Mouse (Mus musculus) C2C12 (cell line): ENCODE measurements around the gene 3110001I22Rik. TPM values are rescaled to one million over a fixed set of nuclear protein-coding genes. Genes with fewer than 3 reads are reported as not detected.
A peak's percentile ranks its signal among the peaks of the same experiment; 100 is the strongest.
"Not testable (repeated sequence)": the region's sequence is repeated elsewhere in the genome, so short reads cannot be mapped to it uniquely, and the experiment has no call there.

Experiments
- H3K27me3 ChIP-seq: one replicate; pipeline ENCODE4 v1.6.1; 2011; ENCODE audit not compliant: control insufficient read depth, insufficient read depth, insufficient read length
- H3K36me3 ChIP-seq: one replicate; pipeline ENCODE4 v1.6.1; 2011; ENCODE audit not compliant: control insufficient read depth, insufficient read depth
- H3K4me3 ChIP-seq: one replicate; pipeline ENCODE4 v1.5.1; 2011; ENCODE audit warnings: mild to moderate bottlenecking, control low read depth; ENCODE audit not compliant: poor library complexity, insufficient read depth, severe bottlenecking
- H3K79me2 ChIP-seq: one replicate; pipeline ENCODE4 v1.6.1; 2011; ENCODE audit not compliant: control insufficient read depth, insufficient read depth
- H3K79me3 ChIP-seq: one replicate; pipeline ENCODE4 v1.6.1; 2011; ENCODE audit warnings: low read depth, control low read depth
- H3ac ChIP-seq: one replicate; pipeline ENCODE3; 2011; ENCODE audit warnings: low read depth; ENCODE audit not compliant: control insufficient read depth, insufficient read length
- CEBPB ChIP-seq: IDR thresholded peaks from one replicate; pipeline ENCODE4 v1.6.1; 2011; ENCODE audit warnings: low read depth, mild to moderate bottlenecking, control low read depth, moderate library complexity
- CTCF ChIP-seq: IDR thresholded peaks from one replicate; pipeline ENCODE4 v1.5.1; 2011; ENCODE audit not compliant: control insufficient read depth, insufficient read depth, insufficient read length
- FOSL1 ChIP-seq: IDR thresholded peaks from one replicate; pipeline ENCODE4 v1.8.0; 2011; ENCODE audit warnings: mild to moderate bottlenecking, low read length; ENCODE audit not compliant: poor library complexity, insufficient read depth, severe bottlenecking
- MAX ChIP-seq: IDR thresholded peaks from one replicate; pipeline ENCODE4 v1.6.1; 2011; ENCODE audit warnings: mild to moderate bottlenecking, control low read depth
- MYOD1 ChIP-seq: IDR thresholded peaks from one replicate; pipeline ENCODE4 v1.6.1; 2011; ENCODE audit warnings: low read depth; ENCODE audit not compliant: control insufficient read depth, insufficient read length
- MYOG ChIP-seq: IDR thresholded peaks from one replicate; pipeline ENCODE4 v1.6.1; 2011; ENCODE audit not compliant: control insufficient read depth, insufficient read length; ENCODE audit errors: extremely low read depth
- USF1 ChIP-seq: IDR thresholded peaks from one replicate; pipeline ENCODE4 v1.6.1; 2011; ENCODE audit warnings: low read depth, mild to moderate bottlenecking, control low read depth, moderate library complexity
- long read RNA-seq, 2 experiments: library from polyadenylated mRNA; unstranded; transcript quantifications; one replicate each; pipeline ENCODE4 v2.0.0; 2019 to 2020
- polyA plus RNA-seq: library from polyadenylated mRNA; unstranded; fragments of >200 nt; fragmentation: generic; extraction: Trizol; gene quantifications from one replicate; pipeline ENCODE4 v1.2.1, GENCODE M21; 2012; ENCODE audit warnings: missing spikeins

Gene 3110001I22Rik
- 2.0 TPM for polyA plus RNA-seq
- long read RNA-seq, experiment 1, partial matches to known transcripts, result 0 of 2 reads
- long read RNA-seq, experiment 1, other reads (novel, unspliced or antisense), result 1 of 2 reads
- long read RNA-seq, experiment 2, transcript 3110001I22Rik-203 (2 exons, 1,705 nt), result major isoform, 7 of 9 reads
- long read RNA-seq, experiment 2, partial matches to known transcripts, result 0 of 9 reads
- long read RNA-seq, experiment 2, other reads (novel, unspliced or antisense), result 2 of 9 reads

- Histone ChIP-seq H3ac (peak within 1 kb of the TSS; percentile 78), H3K79me2 (peaks cover 19% of the 10 kb centered on the region), H3K4me3 (peak within 1 kb of the TSS; percentile 93), H3K27me3 (no peaks in the 10 kb centered on the region), H3K36me3 (peaks cover 9% of the 10 kb centered on the region), H3K79me3 (peaks cover 13% of the 10 kb centered on the region)
- TF ChIP-seq MYOG (no peak), MYOD1 (no peak), MAX (no peak), FOSL1 (no peak), CTCF (no peak), USF1 (no peak), CEBPB (no peak)
These were observed at the start of gene 3110001I22Rik, which contains the start of gene Bfar for GRCm38 (mm10) chr16:13671685-13672385. Gene 3110001I22Rik (plus strand): TSS chr16:13671929. Gene Bfar (plus strand): TSS chr16:13671858.

- Histone ChIP-seq H3ac (no peak overlapping the region), H3K79me3 (no peaks in the 10 kb centered on the region), H3K36me3 (peaks cover 25% of the 10 kb centered on the region), H3K79me2 (no peaks in the 10 kb centered on the region), H3K4me3 (no peak overlapping the region), H3K27me3 (no peaks in the 10 kb centered on the region)
- TF ChIP-seq CTCF (no peak), MAX (no peak), MYOD1 (no peak), USF1 (no peak), MYOG (no peak), FOSL1 (no peak), CEBPB (no peak)
These were observed 43.4 kb upstream of the 3110001I22Rik start for GRCm38 (mm10) chr16:13628345-13628744.

DNA sequence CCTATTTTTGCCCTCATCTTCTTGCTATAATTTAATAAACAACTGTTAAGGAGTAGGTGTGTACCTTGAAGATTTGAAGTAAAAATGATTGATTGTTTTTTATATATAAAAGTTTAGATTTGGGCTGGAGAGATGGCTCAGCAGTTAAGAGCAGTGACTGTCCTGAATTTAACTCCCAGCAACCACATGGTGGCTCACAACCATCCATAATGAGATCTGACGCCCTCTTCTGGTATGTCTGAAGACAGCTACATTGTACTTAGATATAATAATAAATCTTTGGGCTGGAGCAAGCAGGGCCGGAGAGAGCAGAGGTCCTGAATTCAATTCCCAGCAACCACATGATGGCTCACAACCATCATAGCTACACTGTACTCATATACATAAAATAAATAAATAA, 33.5 kb upstream of the 3110001I22Rik start:
- H3K36me3 ChIP-seq, H3ac ChIP-seq, H3K4me3 ChIP-seq, H3K27me3 ChIP-seq, H3K79me3 ChIP-seq, H3K79me2 ChIP-seq: not testable (repeated sequence)

GRCm38 (mm10) chr16:13639508-13639907, 32.2 kb upstream of the 3110001I22Rik start:
- Histone ChIP-seq H3K79me2 (no peaks in the 10 kb centered on the region), H3ac (no peak overlapping the region), H3K36me3 (peaks cover 12% of the 10 kb centered on the region), H3K79me3 (no peaks in the 10 kb centered on the region), H3K27me3 (no peaks in the 10 kb centered on the region), H3K4me3 (no peak overlapping the region)
- TF ChIP-seq CEBPB (no peak), MYOD1 (no peak), FOSL1 (no peak)

DNA sequence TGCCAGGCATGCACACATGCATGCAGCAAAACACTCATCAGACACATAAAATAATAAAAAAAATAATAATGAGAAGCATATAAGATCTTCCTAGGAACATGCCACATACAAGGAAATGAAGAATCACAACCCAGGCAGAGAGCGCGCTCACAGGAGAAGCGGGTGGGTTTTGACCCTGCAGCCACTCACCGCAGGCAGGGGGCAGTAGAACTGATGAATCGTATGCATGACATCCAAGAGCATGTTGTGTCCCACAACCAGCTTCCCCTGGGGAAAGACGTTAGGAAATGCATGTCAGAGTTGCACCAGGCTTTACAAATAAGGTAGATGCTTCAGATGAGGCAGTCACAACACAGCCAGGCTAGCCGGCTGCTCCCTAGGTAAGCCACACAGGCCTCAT, 31.7 kb upstream of the 3110001I22Rik start:
- no peaks in the 10 kb centered on the region for H3K79me2 ChIP-seq
- H3K36me3 ChIP-seq, result peaks cover 13% of the 10 kb centered on the region
- no peak overlapping the region for H3K4me3 ChIP-seq
- no peaks in the 10 kb centered on the region for H3K27me3 ChIP-seq
- no peak for TF ChIP-seq FOSL1
- no peak for TF ChIP-seq CEBPB
- no peak for TF ChIP-seq MYOG
- TF ChIP-seq MYOD1, result no peak
- TF ChIP-seq USF1, result no peak
- TF ChIP-seq MAX, result no peak
- TF ChIP-seq CTCF, result no peak
- H3K79me3 ChIP-seq, result no peaks in the 10 kb centered on the region
- H3ac ChIP-seq, result no peak overlapping the region

DNA sequence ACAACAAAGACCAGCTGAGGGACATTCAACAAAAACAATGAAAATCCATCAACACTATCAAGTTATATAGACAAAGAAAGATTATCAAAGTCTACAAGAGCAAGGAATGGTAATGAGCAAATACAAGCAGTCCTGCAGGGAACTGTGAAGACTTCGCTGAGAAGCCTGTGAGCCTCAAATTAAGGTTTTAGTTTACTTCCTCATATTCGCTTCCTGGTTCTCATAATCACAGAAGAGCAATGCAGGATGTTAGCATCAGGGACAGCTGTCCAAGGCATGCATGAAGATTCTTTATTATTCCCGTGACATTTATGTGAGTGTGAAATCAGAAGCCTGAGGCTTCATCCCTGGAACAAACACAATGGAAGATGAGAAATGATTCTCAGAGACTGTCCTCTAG, 27.3 kb upstream of the 3110001I22Rik start:
- TF ChIP-seq FOSL1 (no peak), USF1 (no peak), MYOG (no peak), MYOD1 (no peak), MAX (no peak), CEBPB (no peak), CTCF (no peak)

More for the DNA sequence above, 27.3 kb upstream of the 3110001I22Rik start:
- Histone ChIP-seq H3K27me3 (no peaks in the 10 kb centered on the region), H3K36me3 (peaks cover 9% of the 10 kb centered on the region), H3K4me3 (no peak overlapping the region), H3ac (no peak overlapping the region), H3K79me3 (no peaks in the 10 kb centered on the region), H3K79me2 (no peaks in the 10 kb centered on the region)
